Mouse (Mus musculus) layer of hippocampus, adult 8-10 months (tissue): Measurements from ENCODE around the gene Eif4g1. TPM values are rescaled to one million over a fixed set of nuclear protein-coding genes. Genes with fewer than 3 reads are reported as not detected.

ENCODE experiments used
- DNase-seq, 2 experiments: peaks; one replicate each; pipeline ENCODE4 v3.0.0; 2022; ENCODE audit warnings: low spot score in 2 of 2
- total RNA-seq, 4 experiments: library from RNA; stranded (reverse); gene quantifications; 2 replicates each; pipeline ENCODE4 v1.2.4; 2022

Gene Eif4g1
- total RNA-seq, 4 experiments from 2014 or later = 273 to 282 (median 281) TPM

DNA sequence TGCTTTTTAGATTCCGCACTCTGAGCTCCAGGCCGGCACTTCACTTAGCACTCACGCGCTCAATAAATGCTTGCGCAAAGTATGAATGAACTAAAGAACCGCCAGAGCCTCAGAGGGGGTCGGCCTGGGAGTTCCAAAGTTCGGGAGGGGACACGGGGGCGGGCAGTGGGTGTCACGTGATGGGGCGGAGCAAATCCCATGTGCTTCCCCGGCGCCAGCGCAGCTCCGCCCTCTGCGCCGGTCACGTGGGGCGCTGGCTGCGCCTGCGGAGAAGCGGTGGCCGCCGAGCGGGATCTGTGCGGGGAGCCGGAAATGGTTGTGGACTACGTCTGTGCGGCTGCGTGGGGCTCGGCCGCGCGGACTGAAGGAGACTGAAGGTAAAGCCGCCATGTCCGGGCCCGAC is 4.4 kb downstream of the Eif4g1 start:
- DNase-seq = peak; percentile 93 to 94

DNA sequence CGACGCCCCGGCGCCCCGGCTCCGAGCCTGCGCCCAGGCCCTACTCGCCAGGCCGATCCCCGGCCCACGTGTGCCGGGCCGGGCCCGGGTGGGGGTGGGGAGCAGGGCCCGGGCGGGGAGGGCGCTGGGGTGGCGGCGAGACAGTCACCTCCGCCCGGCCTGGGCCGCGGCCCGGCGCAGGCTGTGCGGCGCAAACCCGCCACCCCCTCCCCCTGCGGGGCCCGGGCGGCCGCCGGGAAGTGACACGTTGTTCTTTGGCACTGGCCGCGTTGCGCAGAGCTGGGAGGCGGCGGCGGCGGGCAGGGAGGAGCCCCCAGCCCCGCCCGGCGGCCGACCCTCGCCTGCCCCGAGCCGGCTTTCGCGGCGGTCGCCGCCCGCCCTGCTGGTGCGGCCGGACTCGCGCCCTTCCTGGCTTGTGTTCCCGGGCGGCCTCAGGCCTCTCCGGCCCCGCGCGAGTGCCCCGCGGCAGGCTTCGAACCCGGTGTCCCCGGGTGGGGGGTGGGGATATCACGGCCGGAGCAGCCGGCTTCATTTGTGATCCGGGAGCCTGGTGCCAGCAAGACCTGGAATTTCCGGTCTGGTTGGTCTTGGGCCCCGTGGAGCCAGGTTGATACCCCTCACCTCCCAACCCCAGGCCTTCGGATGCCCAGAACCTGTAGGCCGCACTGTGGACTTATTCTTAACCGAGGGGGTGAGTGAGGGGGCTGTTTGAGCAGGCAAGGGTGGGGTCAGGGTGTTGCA is 5.0 kb downstream of the Eif4g1 start:
- DNase-seq = peak in 1 of 2 experiments; percentile 19

DNA sequence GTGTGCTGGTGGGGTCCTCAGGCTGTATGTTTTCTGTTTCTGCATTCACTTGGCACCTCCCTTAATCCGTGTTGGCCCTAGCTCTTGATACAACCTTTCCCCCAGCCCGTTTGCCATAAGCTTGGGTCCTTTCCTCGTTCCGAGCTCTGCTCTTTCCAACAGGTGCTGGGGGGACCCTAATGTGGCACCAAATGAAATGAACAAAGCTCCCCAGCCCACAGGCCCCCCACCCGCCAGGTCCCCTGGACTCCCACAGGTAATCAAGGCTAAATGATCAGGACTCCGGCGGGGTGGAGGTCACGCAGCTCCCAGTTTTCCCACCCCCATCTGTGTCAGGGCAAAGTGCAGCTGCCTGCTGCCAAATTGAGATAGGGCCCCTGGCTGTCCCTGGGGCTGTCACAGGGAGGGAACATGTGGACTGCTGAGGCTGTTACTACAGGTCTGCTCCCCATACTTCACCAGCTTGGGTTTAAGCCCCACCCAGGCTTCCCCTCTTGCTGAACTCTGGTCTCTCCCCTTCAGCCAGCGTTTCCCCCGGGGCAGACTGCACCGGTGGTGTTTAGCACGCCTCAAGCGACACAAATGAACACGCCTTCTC is 5.7 kb downstream of the Eif4g1 start:
- DNase-seq = no peak

DNA sequence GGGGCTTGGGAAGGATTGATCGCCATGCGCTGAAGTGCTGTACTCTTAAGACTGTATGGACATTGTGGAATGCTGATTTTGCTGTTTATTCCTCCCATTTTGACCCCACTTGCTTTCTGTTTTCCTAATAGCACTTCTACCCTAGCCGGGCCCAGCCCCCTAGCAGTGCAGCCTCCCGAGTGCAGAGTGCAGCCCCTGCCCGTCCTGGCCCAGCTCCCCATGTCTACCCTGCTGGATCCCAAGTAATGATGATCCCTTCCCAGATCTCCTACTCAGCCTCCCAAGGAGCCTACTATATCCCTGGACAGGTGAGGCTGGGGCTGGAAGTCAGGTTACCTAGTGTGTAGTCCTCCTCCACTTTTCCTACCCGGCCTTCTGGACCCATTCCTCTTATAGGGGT is 7.1 kb downstream of the Eif4g1 start:
- no peak for DNase-seq

DNA sequence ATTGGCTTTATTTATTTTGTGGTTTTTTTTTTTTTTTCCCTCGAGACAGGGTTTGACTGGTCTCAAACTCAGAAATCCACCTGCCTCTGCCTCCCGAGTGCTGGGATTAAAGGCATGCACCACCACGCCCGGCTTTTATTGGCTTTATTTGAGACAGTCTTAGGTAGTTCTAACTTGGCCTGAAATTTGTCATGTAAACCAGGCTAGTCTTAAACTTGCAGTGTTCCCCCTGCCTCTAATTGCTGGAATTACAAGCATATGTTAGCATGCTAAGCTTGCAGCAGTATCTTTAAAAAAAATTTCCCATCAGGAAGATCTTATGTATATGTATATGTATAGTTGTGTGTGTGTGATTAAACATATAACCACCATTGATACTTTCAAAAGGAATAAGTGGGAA is 8.6 kb downstream of the Eif4g1 start:
- DNase-seq = no peak

DNA sequence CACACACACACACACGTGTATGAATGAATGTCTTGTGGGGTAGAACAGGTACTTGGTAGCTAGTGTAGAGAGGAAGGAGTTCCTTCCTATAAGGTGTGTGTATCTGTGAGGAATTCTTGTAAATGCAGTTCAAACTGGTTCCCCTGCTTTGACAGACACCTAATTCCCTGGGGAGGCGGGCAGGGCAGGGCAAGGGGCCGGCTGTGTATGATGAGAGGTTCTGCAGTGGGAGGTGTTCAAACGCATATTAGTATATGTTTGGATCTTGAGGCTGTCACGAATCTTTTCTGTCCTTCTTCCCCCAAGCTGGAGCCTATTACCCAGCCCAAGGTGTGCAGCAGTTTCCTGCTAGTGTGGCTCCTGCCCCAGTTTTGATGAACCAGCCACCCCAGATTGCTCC is 9.3 kb downstream of the Eif4g1 start:
- DNase-seq = no peak

DNA sequence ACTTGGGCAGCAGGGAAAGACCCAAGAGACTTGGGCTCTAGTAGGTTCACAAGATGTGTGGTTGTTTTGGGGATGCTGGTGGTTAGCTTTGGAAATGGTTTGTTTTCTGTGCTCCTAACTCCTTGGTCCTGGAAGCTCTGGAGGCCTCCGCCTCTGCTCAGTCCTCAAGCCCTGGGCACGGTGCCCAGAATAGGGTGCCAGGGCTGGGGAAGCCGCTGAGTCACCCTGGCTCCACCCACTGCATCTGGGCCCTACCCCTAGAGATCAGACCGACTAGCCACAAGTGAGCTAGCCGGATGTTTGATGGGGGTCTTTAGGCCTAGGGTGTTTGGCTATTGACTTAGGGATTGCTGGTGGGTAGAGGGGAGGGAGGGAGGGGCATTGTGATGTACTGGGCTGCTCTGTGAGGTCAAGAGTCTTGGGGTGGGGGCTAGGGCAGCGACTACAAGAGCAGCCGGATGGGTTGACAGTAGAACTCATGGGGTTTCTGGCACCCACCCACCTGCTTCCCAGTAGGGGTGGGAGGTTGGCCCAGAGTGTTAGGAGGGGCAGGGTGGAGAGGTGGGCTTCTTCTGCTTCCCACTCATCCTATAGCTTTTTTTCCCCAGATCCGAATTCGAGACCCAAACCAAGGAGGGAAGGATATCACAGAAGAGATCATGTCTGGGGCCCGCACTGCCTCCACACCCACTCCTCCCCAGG is 10.0 kb downstream of the Eif4g1 start:
- DNase-seq = peak; percentile 75 to 77

DNA sequence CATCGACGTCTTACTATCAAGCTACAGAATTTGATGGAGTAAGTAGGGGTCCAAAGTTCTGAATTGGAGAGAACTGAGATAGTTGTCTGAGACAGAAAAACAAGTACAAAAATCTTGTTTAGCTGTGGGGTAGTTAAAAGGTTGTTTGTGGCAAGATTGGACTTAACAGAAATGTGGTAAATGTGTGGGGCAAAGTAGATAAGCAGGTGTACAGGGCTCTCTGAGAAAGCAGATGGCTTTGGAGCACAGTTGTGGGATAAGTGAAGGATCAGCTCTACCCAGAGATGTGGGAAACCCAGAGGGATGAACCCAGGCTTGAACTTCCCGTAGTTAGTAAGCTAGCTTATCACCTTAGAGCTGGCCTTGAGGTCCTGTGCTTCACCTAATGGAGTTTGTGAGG is 22.7 kb downstream of the Eif4g1 start:
- no peak for DNase-seq

DNA sequence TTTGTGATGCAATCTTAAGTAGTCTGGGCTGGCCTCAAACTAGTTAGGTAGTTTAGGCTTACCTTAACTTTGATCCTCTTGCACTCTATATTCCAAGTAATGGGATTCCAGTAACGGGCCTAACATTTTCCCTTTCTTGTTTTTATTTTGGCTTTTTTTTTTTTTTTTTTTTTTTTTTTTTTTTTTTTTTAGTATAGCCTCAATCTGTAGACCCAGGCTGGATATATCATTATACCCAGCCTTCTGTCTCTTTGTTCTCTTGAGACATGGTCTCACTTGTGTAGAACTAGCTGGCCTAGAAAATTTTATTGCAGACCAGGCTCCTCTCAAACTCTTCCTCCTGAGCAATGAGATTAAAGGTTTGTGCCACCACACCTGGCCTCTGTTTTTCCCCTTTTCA is 23.5 kb downstream of the Eif4g1 start:
- no peak for DNase-seq

DNA sequence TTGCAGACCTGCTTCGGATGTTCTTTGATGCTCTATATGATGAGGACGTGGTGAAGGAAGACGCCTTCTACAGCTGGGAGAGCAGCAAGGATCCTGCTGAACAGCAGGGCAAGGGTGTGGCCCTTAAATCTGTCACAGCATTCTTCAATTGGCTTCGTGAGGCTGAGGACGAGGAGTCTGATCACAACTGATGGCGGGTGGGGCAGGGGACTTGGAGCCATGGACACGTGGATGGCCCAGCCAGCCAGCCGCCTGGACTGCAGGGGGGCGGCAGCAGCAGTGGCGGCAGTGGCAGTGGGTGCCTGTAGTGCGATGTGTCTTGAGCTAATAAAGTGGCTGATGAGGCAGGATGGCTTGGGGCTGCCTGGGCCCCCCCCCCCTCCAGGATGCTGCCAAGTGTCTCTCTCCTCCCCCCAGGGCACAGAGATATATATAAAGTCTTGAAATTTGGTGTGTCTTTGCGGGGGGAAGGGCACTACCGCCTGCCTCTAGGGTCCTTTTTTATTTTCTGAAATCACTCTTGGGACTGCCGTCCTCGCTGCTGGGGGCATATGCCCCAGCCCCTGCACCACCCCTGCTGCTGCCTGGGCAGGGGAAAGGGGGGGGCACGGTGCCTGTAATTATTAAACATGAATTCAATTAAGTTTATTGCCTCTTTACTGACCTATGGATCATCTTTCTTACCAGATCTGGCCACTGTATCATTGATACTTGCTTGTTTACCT is 24.3 kb downstream of the Eif4g1 start:
- DNase-seq = peak in 1 of 2 experiments; percentile 15

DNA sequence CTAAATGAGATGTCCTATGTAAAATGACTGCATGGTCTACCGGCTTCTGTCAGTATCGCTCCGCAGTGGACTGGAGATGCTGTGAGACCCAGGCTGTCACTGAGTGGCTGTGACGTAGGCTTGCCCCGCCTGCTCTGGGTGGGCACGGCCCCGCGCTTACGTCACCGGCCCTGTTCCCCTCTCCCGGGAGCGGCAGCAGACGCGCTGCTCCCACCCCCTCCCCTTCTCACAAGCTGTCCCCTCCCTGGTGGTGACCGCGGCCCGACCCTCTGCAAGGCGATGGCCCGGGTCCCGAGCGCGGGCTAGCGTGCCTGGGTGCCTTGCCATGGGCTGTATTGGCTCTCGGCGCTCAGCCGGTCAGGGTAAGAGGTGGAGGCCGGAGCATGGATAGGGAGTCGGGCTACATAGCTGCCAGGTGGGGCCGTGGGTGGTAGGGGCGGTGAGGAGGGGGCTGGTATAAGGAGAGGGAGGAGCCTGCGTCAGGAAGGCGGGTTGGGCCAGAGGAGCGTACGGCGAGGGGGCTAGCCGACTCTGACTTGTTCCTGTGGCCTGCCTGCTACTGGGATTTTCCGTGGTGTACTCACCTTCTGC is 25.1 kb downstream of the Eif4g1 start, which contains the start of gene Fam131a:
TSS of gene Fam131a (plus strand) at position 131 of the 591 bp plus-strand sequence.
- DNase-seq = peak; percentile 92 to 95

DNA sequence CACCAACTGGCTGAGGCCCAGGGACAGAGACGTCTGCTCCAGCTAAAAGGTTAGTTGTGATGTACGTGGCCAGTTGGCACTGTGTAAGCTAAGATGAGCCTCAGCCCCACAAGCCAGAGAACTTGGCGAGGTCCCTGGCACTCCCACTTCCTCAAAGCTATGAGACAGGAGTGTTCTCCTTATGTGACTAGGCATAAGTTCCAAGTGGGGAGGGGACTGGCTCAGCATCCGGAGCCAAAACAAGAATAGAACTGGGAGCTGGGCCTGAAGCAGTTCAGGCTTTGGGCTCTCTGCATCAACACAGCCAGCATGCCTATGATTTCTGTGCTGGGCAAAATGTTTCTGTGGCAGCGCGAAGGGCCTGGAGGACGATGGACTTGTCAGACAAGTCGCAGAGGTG is 26.7 kb downstream of the Eif4g1 start:
- DNase-seq = peak; percentile 80 to 85

DNA sequence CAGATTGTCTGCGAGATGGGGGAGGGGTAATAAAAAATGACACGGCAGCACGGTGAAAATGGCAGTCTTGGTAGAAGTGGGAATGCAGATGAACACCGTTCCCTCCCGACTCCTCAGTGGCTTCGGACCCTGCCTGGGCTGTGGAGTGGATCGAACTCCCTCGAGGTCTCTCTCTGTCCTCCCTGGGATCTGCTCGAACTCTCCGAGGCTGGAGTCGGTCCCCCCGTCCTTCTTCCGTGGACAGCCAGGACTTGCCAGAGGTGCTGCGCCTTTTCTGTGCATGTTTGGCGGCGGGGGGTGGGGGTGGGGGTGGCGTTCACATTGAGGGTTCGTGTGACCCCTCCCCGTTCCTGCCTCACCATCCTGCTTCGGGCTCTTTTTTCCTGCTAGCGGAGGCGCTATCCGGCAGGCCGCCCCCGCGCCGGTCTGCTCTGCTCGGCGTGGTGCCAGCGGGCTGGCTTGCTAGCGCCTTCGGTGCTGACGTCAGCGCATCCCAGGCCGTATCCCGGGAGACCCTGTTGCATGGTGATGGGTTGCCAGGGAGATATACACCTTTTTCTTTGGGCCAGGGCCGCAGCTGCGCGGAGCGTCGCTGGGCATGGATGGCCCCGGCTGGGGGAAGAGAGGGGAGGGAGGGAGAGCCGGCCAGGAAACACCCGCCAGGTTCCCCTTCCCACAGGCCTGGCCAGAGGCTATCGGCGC is 27.7 kb downstream of the Eif4g1 start:
- DNase-seq = peak; percentile 97 to 99

DNA sequence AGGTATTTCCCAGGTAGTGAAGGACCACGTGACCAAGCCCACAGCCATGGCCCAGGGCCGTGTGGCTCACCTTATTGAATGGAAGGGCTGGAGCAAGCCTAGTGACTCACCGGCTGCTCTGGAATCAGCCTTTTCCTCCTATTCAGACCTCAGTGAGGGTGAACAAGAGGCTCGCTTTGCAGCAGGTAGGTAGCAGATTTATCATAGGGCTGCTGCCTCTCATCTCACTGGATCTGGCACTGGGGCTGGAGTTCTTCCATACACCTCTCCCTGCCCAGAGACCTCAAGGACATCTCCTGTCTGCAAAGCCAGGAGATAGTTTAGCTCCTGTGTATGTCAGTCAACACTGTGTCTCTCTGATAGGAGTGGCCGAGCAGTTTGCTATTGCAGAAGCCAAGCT is 31.2 kb downstream of the Eif4g1 start:
- no peak for DNase-seq

DNA sequence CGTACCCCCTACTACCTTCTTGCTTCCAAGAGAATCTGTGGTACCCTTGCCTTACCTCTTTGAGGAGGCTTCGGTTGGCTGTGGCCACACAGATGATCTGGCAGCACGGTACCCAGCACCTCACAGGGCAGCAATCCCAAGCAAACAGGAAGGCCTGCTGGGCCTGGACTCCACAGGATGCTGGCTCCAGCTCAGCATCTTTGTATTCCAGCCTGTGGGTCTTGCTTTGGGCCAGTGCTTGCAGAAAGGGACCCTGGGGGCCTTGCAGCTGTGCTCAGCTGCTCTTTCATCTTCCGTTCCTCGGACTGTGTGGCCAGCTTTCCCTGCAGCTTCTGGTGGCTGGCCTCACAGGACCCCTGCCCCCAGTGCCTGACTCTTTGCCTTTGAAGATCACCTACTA is 31.9 kb downstream of the Eif4g1 start:
- DNase-seq = peak in 1 of 2 experiments; percentile 28

DNA sequence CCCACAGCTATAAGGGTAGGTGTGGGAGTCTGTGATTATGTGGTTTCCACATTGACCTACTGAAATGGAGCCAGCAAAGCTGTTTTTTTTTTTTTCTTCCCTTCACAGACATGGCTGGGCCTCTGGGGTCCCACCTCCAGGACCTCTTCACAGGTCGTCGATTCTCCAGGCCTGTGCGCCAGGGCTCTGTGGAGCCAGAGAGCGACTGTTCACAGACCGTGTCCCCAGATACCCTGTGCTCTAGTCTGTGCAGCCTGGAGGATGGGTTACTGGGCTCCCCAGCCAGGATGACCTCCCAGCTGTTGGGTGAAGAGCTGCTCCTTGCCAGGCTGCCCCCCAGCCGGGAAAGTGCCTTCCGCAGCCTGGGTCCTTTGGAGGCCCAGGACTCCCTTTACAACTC is 33.2 kb downstream of the Eif4g1 start:
- no peak for DNase-seq

DNA sequence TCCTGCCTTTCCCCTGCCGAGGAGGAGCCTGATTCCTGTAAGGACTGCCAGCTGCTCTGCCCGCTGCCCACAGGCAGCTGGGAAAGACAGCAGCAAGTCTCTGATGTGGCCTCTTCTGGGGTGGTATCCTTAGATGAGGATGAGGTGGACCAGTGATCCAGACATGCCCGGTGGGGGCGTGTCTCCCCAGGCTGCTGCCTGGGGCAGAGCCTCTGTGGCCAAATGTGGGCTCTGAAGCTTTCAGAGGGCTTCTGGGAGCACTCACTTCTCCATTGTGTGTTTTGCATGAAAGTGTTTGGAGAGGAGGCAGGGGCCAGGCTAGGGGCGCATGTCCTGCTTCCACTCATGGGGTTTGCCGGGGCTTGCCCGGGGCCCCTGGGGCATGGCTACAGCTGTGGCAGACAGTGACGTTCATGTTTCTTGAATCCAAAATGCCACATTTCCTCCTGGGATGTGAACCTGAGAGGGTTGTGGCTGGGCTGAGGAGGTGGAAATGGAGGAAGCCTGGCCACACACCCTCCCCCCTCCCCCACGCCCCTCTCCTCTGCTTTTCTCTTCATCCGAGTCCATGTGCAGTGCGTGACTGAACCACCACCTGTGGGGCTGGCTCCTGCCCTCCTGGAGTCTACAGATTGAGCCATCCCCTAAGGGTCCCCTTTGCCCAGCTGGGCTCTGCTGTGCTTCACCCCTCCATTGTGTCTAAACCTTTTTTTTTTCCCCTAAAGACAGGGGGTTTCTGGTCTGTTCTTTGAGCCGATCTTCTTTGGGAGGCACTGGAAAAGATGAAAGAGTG is 33.8 kb downstream of the Eif4g1 start:
- peak in 1 of 2 experiments; percentile 28 for DNase-seq

DNA sequence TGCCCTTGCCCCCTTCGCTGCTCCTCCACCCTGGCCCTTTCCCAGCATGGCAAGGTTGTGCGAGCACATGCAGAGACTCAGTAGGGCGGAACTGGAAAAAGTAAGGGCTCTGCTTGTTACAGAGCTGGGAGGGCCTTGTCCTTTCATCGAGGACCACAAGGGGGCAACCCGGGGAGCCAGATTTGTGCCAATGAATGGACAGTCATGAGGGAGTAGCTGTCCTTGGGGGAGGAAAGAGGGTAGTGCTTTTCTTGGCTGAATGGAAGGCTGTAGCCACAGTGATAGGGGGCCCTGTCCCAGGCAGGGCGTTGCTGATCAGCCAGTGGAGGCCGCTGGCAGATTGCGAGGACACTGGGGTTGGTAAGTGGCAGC is 34.4 kb downstream of the Eif4g1 start:
- DNase-seq = peak; percentile 68 to 70

DNA sequence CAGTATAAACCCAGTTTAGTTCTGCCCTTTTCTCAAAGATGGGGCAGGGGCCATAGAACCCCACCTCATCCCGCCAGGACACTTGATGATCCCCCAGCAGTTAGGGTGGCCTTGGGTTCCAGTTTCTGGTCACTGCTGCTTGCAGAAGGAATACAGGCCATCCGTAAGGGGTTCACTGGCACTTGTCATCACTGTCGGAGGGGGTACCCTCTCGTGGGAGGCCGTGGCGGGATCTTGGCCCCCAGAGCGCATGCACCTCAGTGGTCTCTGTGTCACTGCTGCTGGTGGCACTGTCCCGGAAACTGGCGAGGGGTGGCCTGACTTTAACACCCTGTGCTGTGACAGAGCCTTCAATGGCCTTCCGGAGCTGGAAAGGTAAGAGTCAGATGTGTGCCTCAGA is 35.0 kb downstream of the Eif4g1 start:
- DNase-seq = peak in 1 of 2 experiments; percentile 30
